Mouse (Mus musculus): ENCODE results near the gene Rxfp1. TPM values are rescaled to one million over a fixed set of nuclear protein-coding genes. Genes with fewer than 3 reads are reported as not detected.

Gene Rxfp1
- polyA plus RNA-seq, 1 experiment from 2014 or later = 0.46 TPM

Other genes with a start within 250 kb of the Rxfp1 start
- gene Fnip2, start 170.1 kb downstream of the Rxfp1 start, polyA plus RNA-seq (2014; fragmentation: Nextera tagmentation; extraction: Ambion mirVana) = 2.0 and 2.3 TPM in 2 replicates
- gene Ppid, start 146.5 kb downstream of the Rxfp1 start, polyA plus RNA-seq (2014; fragmentation: Nextera tagmentation; extraction: Ambion mirVana) = 155 and 167 TPM in 2 replicates
- gene 4930579G24Rik, start 108.8 kb downstream of the Rxfp1 start, polyA plus RNA-seq (2014; fragmentation: Nextera tagmentation; extraction: Ambion mirVana) = 23.3 and 26.5 TPM in 2 replicates
- 59.4 and 62.4 TPM in 2 replicates for gene Etfdh, start 108.4 kb downstream of the Rxfp1 start, polyA plus RNA-seq (2014; fragmentation: Nextera tagmentation; extraction: Ambion mirVana)
- gene Tmem144, start 114.9 kb upstream of the Rxfp1 start, polyA plus RNA-seq (2014; fragmentation: Nextera tagmentation; extraction: Ambion mirVana) = 3.3 and 4.6 TPM in 2 replicates
- gene Fam198b, start 146.7 kb upstream of the Rxfp1 start, polyA plus RNA-seq (2014; fragmentation: Nextera tagmentation; extraction: Ambion mirVana) = 9.3 and 9.4 TPM in 2 replicates

Measured in embryonic facial prominence, embryonic 14.5 days (tissue).